Mouse (Mus musculus) testis, adult 2 months (tissue): ENCODE measurements around the gene Neurl4. TPM values are rescaled to one million over a fixed set of nuclear protein-coding genes. Genes with fewer than 3 reads are reported as not detected.
"Not testable (repeated sequence)": the region's sequence is repeated elsewhere in the genome, so short reads cannot be mapped to it uniquely, and the experiment has no call there.

ENCODE experiments used
- H3K27ac ChIP-seq: fragments of 200-500 bp; 2 replicates; pipeline ENCODE4 v1.5.1; 2012; ENCODE audit warnings: low read depth, low read length; ENCODE audit not compliant: control insufficient read depth, insufficient read depth
- H3K27me3 ChIP-seq: fragments of 200-500 bp; 2 replicates; pipeline ENCODE4 v1.6.1; 2012; ENCODE audit warnings: mild to moderate bottlenecking, low read length, moderate library complexity; ENCODE audit not compliant: control insufficient read depth, insufficient read depth
- H3K36me3 ChIP-seq: fragments of 200-500 bp; 2 replicates; pipeline ENCODE4 v1.6.1; 2012; ENCODE audit warnings: mild to moderate bottlenecking, low read length; ENCODE audit not compliant: control insufficient read depth, insufficient read depth
- H3K4me1 ChIP-seq: fragments of 200-500 bp; 2 replicates; pipeline ENCODE4 v1.6.1; 2012; ENCODE audit warnings: low read length; ENCODE audit not compliant: control insufficient read depth, insufficient read depth
- H3K4me3 ChIP-seq: fragments of 200-500 bp; 2 replicates; pipeline ENCODE4 v1.5.1; 2012; ENCODE audit warnings: low read depth, mild to moderate bottlenecking, low read length, moderate library complexity, mixed read lengths; ENCODE audit not compliant: control insufficient read depth
- CTCF ChIP-seq: fragments of 200-500 bp; IDR thresholded peaks from 2 replicates; pipeline ENCODE4 v1.5.1; 2012; ENCODE audit warnings: low read depth, mild to moderate bottlenecking, inconsistent platforms, low read length, moderate library complexity; ENCODE audit not compliant: control insufficient read depth, insufficient read depth, insufficient replicate concordance
- POLR2A ChIP-seq: fragments of 200-500 bp; IDR thresholded peaks from 2 replicates; pipeline ENCODE4 v1.6.1; 2012; ENCODE audit warnings: low read depth, mild to moderate bottlenecking, inconsistent platforms, low read length, moderate library complexity; ENCODE audit not compliant: control insufficient read depth
- polyA plus RNA-seq: library from polyadenylated mRNA; depleted of rRNA; stranded (reverse); fragments of >200 nt; gene quantifications from 2 replicates; pipeline ENCODE4 v1.2.3, GENCODE M21; 2012

The Neurl4 gene
- polyA plus RNA-seq, 1 experiment = 57.7 TPM

DNA sequence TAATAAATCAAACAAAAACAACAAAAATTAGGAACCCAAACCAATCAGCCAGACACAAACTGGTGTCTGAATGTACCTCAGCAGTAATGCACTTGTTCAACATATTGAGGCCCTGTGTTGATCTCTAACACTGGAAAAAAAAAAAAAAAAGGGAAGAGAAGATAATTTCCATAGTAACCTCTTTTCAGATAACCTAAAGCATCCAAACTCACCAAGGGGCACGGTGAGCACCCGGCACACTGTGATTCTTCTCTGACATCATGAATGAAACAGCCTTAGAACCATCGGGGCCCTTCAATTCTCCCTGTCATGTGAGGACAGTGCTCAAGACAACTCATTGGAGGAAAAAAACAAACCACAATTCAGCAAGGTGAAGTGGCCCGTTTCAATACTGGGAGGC is 28.8 kb downstream of the Neurl4 start:
- H3K36me3 ChIP-seq = no peaks in the 10 kb centered on the region
- peaks cover 4% of the 10 kb centered on the region for H3K4me1 ChIP-seq
- H3K27me3 ChIP-seq = no peaks in the 10 kb centered on the region
- no peak overlapping the region for H3K27ac ChIP-seq
- no peak overlapping the region for H3K4me3 ChIP-seq
- no peak for TF ChIP-seq CTCF
- TF ChIP-seq POLR2A = no peak

DNA sequence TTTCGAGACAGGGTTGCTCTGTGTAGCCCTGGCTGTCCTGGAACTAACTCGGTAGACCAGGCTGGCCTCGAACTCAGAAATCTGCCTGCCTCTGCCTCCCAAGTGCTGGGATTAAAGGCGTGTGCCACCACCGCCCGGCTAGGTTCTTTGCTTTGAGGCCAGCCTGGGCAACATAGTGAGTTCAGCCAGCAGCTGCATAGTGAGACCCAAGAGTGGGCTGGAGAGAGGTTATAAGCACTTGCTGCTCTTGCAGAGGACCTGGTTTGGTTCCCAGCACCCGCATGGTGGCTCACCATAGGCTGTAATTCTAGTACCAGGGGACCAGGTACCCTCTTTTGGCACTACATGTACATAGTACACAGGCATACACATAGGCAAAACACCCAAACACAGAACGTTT is 29.3 kb downstream of the Neurl4 start:
- not testable (repeated sequence) for H3K4me3 ChIP-seq, H3K4me1 ChIP-seq, H3K36me3 ChIP-seq, H3K27ac ChIP-seq, H3K27me3 ChIP-seq

DNA sequence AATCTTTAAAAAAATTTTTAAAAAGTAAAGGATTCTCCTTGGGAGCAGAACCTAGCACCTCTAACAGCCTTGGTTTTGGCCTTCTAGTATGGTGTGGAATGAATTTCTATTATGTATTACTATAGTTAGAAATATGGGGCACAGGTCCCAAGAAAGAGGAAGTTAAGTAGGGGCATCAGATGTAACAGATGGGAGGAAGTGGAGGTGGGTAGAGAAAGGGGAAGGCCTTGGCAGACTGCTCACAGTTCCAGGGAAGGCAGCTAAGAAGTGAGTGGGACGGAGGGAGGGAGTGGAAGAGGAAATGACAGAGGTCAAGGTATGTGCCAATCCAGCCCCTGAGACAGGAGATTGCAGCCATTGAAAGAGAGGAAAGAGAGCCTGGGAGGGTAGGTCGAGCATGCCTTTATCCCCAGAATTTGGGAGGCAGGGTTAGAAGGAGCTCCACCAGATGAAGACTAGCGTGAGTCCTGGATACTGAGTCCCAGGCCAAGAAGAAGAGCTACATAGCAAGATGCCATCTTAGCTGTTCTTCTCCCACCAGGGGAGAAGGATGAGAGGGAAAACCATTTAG is 30.2 kb downstream of the Neurl4 start:
- H3K27me3 ChIP-seq = no peaks in the 10 kb centered on the region
- TF ChIP-seq POLR2A (no peak), CTCF (no peak)

DNA sequence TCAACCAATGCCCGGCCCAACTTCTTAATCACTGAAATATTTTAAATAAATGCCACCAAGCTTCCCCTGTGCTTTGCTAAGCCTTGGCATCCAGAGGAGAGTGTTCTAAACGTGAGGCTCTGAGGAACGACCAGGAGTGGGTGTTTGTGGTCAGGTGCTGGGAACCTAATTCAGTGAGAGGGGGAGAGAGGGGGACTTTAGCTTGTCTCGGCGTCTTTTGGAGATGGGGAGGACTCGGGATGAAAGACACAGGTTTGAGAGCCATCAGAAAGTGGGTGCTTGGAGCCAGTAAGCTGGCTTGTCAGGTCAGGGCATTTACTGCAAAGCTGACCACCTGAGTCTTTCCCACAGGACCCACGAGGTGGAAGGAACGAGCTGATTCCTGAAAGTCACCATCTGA is 30.9 kb downstream of the Neurl4 start:
- Histone ChIP-seq H3K36me3 (peaks cover 2% of the 10 kb centered on the region; the same call in 1 of the 2 replicates), H3K27ac (no peak overlapping the region), H3K4me1 (peaks cover 6% of the 10 kb centered on the region), H3K27me3 (no peaks in the 10 kb centered on the region), H3K4me3 (no peak overlapping the region)
- TF ChIP-seq POLR2A = no peak
- no peak for TF ChIP-seq CTCF

More for the DNA sequence above, 30.2 kb downstream of the Neurl4 start:
- Histone ChIP-seq H3K27ac (no peak overlapping the region), H3K4me3 (no peak overlapping the region), H3K4me1 (peaks cover 4% of the 10 kb centered on the region), H3K36me3 (no peaks in the 10 kb centered on the region)

DNA sequence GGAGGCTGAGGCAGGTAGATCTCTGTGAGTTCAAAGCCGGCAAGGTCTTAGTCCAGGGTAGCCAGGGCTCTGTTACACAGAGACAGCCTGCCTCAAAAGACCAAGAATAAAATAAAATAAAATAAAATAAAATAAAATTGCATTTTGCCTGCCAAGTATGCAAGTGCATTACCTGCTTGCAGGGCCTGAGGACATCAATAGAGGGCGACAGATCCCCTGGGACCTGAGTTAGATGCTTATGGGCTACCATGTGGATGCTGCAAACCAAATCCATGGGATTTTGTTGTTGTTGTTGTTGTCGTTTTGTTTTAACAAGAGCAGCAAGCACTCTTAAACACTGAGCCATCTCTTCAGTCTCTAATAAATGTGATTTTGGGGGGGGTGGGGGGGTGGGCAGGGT is 31.4 kb downstream of the Neurl4 start:
- TF ChIP-seq CTCF = no peak
- no peak for TF ChIP-seq POLR2A
- peaks cover 2% of the 10 kb centered on the region; the same call in 1 of the 2 replicates for H3K36me3 ChIP-seq
- no peaks in the 10 kb centered on the region for H3K27me3 ChIP-seq
- H3K4me3 ChIP-seq = no peak overlapping the region
- H3K27ac ChIP-seq = no peak overlapping the region
- H3K4me1 ChIP-seq = peaks cover 8% of the 10 kb centered on the region

- H3K27ac ChIP-seq = no peak overlapping the region
- peaks cover 8% of the 10 kb centered on the region for H3K4me1 ChIP-seq
- TF ChIP-seq POLR2A (no peak), CTCF (no peak)
- no peaks in the 10 kb centered on the region for H3K27me3 ChIP-seq
- peaks cover 2% of the 10 kb centered on the region; the same call in 1 of the 2 replicates for H3K36me3 ChIP-seq
- no peak overlapping the region for H3K4me3 ChIP-seq
Observed at GRCm38 (mm10) chr11:69933066-69933465, 32.2 kb downstream of the Neurl4 start.

DNA sequence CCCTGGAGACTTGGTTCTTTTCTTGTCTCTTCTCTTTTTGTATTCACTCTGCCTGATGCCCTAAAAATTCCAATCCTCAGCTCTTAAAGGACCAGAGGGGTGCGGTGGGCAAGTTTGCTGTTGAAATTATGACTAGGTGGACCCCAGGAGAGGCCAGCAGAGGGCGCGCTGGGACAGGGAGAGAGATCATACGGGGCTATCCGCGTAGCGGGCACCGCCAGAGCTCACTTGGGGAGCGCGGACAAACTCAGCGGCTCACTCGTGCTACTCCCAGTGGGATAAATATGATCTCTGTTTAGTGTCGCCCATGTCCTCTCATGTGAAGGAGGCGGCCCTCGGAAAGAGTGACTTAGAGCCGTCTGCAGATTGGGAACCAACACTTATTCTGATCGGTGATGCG is 33.3 kb downstream of the Neurl4 start:
- Histone ChIP-seq H3K27ac (peak overlapping the region; percentile 98), H3K36me3 (peaks cover 2% of the 10 kb centered on the region; the same call in 1 of the 2 replicates), H3K27me3 (no peaks in the 10 kb centered on the region), H3K4me1 (peaks cover 8% of the 10 kb centered on the region), H3K4me3 (peak overlapping the region; percentile 81)
- peak; percentile 87 for TF ChIP-seq CTCF
- TF ChIP-seq POLR2A = 0 out of 2 replicates have a peak, but pooled peaks have one; percentile 40

DNA sequence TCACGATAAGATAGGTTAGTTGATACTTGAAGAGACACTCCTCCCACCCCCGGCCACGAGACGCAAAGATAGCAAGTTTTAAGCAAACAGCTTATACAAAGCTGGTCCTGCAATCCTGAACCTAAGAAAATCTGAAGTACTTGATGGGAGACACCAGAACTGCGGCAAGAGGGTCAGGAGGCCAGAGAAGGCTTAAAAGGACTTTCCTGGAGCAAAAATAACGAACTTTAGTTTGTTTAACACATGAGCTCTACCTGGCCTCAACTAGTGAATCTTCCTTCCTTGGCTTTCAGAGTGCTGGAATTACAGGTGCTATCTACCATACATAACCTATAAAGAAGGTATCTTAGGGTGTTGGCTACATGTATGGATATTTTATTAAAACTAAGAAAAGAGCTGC is 33.8 kb downstream of the Neurl4 start:
- peaks cover 2% of the 10 kb centered on the region; the same call in 1 of the 2 replicates for H3K36me3 ChIP-seq
- peaks cover 8% of the 10 kb centered on the region for H3K4me1 ChIP-seq
- H3K27ac ChIP-seq = peak overlapping the region; percentile 98
- no peaks in the 10 kb centered on the region for H3K27me3 ChIP-seq
- TF ChIP-seq CTCF = no peak
- TF ChIP-seq POLR2A = no peak
- H3K4me3 ChIP-seq = peak overlapping the region; percentile 91
